Mouse (Mus musculus): Measurements from ENCODE around the gene Map3k6.

GRCm38 (mm10) chr4:133199743-133200142 is 40.9 kb upstream of the Map3k6 start:
- TF ChIP-seq CTCF (IDR thresholded peaks at IDR 0.05; ENCODE audit: low read depth): no peak
- TF ChIP-seq EP300 (IDR thresholded peaks at IDR 0.05; ENCODE audit: low read depth): no peak

Measured in heart, postnatal 0 days (tissue).